Mouse (Mus musculus) stomach, postnatal 0 days (tissue): ENCODE results near the gene Fen1.

Experiments
- CTCF ChIP-seq: IDR thresholded peaks from 2 replicates; pipeline ENCODE4 v1.5.1; 2016; ENCODE audit warnings: antibody characterized with exemption, low read depth, mild to moderate bottlenecking, moderate library complexity
- EP300 ChIP-seq: optimal IDR thresholded peaks from 2 replicates; pipeline ENCODE3; 2016; ENCODE audit warnings: antibody characterized with exemption

- TF ChIP-seq CTCF (no peak), EP300 (no peak)
Observed at GRCm38 (mm10) chr19:10169179-10169578, 34.8 kb downstream of the Fen1 start.
